ENCODE assay signal across 11 mouse cellular contexts in genomic region chr8:46881348-46881747, GRCm38 (mm10).
DNase-seq lines count a peak whose midpoint lies in the region; ATAC-seq lines count a peak whose summit lies in the region.
"Had no signal": no experiment of that assay in that cellular context is flagged by ENCODE, and none has a peak within 500 bp of the region (broad histone marks: within the 10 kb centered on the region; RNA-seq: fewer than 3 reads in every experiment).

No protein-coding gene starts in this region.

- 67% methylated on average over 6 of the region's 6 CpGs for WGBS in forebrain, embryonic 15.5 days

- no peak overlapping the region for H3K4me3 ChIP-seq in forebrain, embryonic 15.5 days
- H3K4me3 ChIP-seq: hindbrain, embryonic 13.5 days; lung, embryonic 15.5 days; midbrain, embryonic 13.5 days had no signal

- no peak overlapping the region for H3K9ac ChIP-seq in forebrain, embryonic 15.5 days (replicated peaks)
- H3K9ac ChIP-seq: hindbrain, embryonic 13.5 days; lung, embryonic 15.5 days; midbrain, embryonic 13.5 days had no signal

- H3K9me3 ChIP-seq in forebrain, embryonic 15.5 days = no peaks in the 10 kb centered on the region
- H3K9me3 ChIP-seq: hindbrain, embryonic 13.5 days; lung, embryonic 15.5 days; midbrain, embryonic 13.5 days had no signal

- peak; percentile 46; the same call in 1 of the 2 replicates for ATAC-seq in common myeloid progenitor, adult 5-6 weeks (replicated peaks; ENCODE audit: low read depth, poor library complexity, severe bottlenecking)
- ATAC-seq in megakaryocyte progenitor cell, adult 5-6 weeks (replicated peaks; ENCODE audit: poor library complexity) = peak; percentile 29
- no peak for ATAC-seq in forebrain, embryonic 15.5 days (replicated peaks)
- ATAC-seq: midbrain, embryonic 13.5 days had no signal

- H3K4me2 ChIP-seq in forebrain, embryonic 15.5 days (replicated peaks) = no peak overlapping the region
- H3K4me2 ChIP-seq: hindbrain, embryonic 13.5 days; lung, embryonic 15.5 days; midbrain, embryonic 13.5 days had no signal

- no peaks in the 10 kb centered on the region for H3K4me1 ChIP-seq in forebrain, embryonic 15.5 days
- H3K4me1 ChIP-seq: hindbrain, embryonic 13.5 days; midbrain, embryonic 13.5 days had no signal

- H3K27ac ChIP-seq in forebrain, embryonic 15.5 days (replicated peaks) = no peak overlapping the region
- H3K27ac ChIP-seq: hindbrain, embryonic 13.5 days; lung, embryonic 15.5 days; midbrain, embryonic 13.5 days had no signal

- H3K27me3 ChIP-seq in forebrain, embryonic 15.5 days = no peaks in the 10 kb centered on the region
- H3K27me3 ChIP-seq: hindbrain, embryonic 13.5 days; lung, embryonic 15.5 days; midbrain, embryonic 13.5 days had no signal

- H3K36me3 ChIP-seq in forebrain, embryonic 15.5 days = no peaks in the 10 kb centered on the region
- H3K36me3 ChIP-seq: hindbrain, embryonic 13.5 days; lung, embryonic 15.5 days; midbrain, embryonic 13.5 days had no signal

- peak; percentile 21 for DNase-seq in thymus, postnatal 25 days
- no peak for DNase-seq in thymus, postnatal 0 days (ENCODE audit: low spot score)
- DNase-seq in right cerebral cortex, postnatal 10 days (ENCODE audit: low spot score in 2 of 2) = no peak
- DNase-seq in lung, postnatal 4 days = no peak
- DNase-seq: adrenal gland, postnatal 14 days had no signal
